Mouse (Mus musculus): ENCODE measurements around the gene Gm14410. TPM values are rescaled to one million over a fixed set of nuclear protein-coding genes. Genes with fewer than 3 reads are reported as not detected.
"Not testable (repeated sequence)": the region's sequence is repeated elsewhere in the genome, so short reads cannot be mapped to it uniquely, and the experiment has no call there.

Gm14410 gene
- 10 to 100 TPM; 42.0 to 43.8 TPM for total RNA-seq (2021)
- long read RNA-seq, experiment 1, transcript Gm14410-201 (4 exons, 912 nt) = major isoform, 25 of 34 reads
- long read RNA-seq, experiment 1, partial matches to known transcripts = 2 of 34 reads
- long read RNA-seq, experiment 1, other reads (novel, unspliced or antisense) = 7 of 34 reads
- long read RNA-seq, experiment 2, transcript Gm14410-201 (4 exons, 912 nt) = major isoform, 21 of 25 reads
- long read RNA-seq, experiment 2, partial matches to known transcripts = 1 of 25 reads
- long read RNA-seq, experiment 2, other reads (novel, unspliced or antisense) = 3 of 25 reads

DNA sequence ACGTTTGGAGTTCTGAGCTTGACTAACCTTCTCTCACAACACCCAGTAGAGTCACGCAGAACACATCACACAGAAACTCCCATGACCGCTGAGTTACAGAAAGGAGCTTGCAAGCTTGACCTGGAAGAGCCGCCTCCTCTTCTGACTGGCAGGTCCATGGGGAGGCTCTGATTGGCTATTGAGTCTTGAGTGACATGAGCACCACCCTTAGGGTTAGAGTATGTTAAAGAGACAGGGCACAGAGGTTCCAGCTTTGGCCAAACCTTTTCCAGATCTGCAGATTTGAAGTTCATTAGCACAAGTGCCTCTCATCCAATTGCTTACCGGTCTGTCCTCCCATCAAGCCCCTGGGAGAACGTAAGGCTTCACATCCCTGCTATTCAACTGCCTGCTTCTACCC lies at the start of gene Gm14410:
Gene Gm14410 (minus strand): TSS at position 81 of the 400 bp plus-strand sequence.
- peak; percentile 80 to 84 for DNase-seq (ENCODE audit: low spot score in 2 of 2)
- intact Hi-C loops (cut with DNase I) = not testable (repeated sequence)

GRCm38 (mm10) chr2:177247449-177247848 lies 41.2 kb upstream of the Gm14410 start:
- intact Hi-C loops (cut with DNase I) = loop anchor here (10.0 kb wide), 1 partner anchor 587 kb away; no protein-coding TSS in a partner anchor
- not testable (repeated sequence) for DNase-seq (ENCODE audit: low spot score in 2 of 2)

DNA sequence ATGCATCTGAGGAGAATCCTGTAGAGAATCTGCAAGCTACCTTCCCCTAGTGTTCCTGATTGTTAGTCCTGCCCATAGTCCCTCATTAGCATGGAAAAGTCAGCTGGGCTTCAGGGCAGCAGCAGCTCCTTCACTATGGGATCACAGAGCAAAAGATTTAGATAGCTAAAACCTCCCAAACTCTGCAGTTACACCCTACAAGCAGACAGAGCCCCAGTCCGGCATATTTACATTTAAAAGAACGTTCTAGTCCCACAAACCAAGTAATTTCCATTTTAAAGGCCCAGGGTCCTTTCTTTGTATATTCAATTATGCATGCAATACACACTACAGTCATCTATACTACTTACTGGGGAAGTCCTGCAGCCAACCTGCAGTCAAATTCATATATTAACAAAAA lies 24.2 kb upstream of the Gm14410 start:
- DNase-seq (ENCODE audit: low spot score in 2 of 2); intact Hi-C loops (cut with DNase I): not testable (repeated sequence)

DNA sequence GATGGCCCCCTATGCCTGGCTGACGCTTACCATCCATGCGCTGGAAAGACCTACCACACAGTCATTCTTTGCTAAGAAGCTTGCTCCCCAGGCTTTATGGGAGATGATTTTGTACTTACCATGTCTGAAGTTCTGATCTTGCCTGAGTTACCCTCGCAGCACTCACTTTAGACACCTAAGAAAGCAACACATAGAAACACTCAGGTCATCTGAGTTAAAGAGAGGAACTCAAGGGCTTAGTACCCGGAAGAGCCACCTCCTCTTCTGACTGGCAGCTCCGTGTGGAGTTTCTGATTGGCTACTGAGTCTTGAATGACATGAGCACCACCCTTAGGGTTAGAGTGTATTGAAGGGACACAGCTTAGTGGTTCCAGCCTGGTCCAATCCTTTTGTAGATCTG lies 33.5 kb downstream of the Gm14410 start:
- DNase-seq (ENCODE audit: low spot score in 2 of 2); intact Hi-C loops (cut with DNase I): not testable (repeated sequence)

Other genes starting within 250 kb of the Gm14410 start
- 10 to 100 TPM; 57.3 to 65.0 TPM for gene Gm14419, start 205.5 kb downstream of the Gm14410 start, total RNA-seq (2021)
- 1 to 10 TPM in 1 of 2 experiments, under 1 TPM in 1; 0.93 to 1.1 TPM for gene Gm14401, start 132.1 kb downstream of the Gm14410 start, total RNA-seq (2021)
- gene Gm14409, start 60.6 kb upstream of the Gm14410 start, total RNA-seq (2021) = 1 to 10 TPM in 1 of 2 experiments, under 1 TPM in 1; 0.75 to 1.2 TPM
- gene Gm14412, start 117.9 kb upstream of the Gm14410 start, total RNA-seq (2021) = 1 to 10 TPM; 2.4 to 2.5 TPM
- gene Gm14418, start 191.9 kb upstream of the Gm14410 start, total RNA-seq (2021) = 10 to 100 TPM; 24.7 to 26.6 TPM